10 mouse cellular contexts compared by ENCODE assay signal in genomic region chr1:80727403-80727802, GRCm38 (mm10).
"Had no signal": no experiment of that assay in that cellular context is flagged by ENCODE, and none has a peak within 500 bp of the region (broad histone marks: within the 10 kb centered on the region; RNA-seq: fewer than 3 reads in every experiment).

No protein-coding gene starts in this region.

- H3K4me2 ChIP-seq: liver, embryonic 11.5 days; midbrain, embryonic 13.5 days had no signal

- H3K9me3 ChIP-seq: limb, embryonic 10.5 days; midbrain, embryonic 13.5 days had no signal

- H3K4me3 ChIP-seq: left cerebral cortex, adult 2 months; limb, embryonic 10.5 days; midbrain, embryonic 13.5 days had no signal

- DNase-seq: kidney, adult 8-10 months; kidney, postnatal 10 days; kidney, postnatal 4 days; lung, postnatal 36 days; right cerebral cortex, postnatal 25 days; thymus, adult 18-20 months had no signal

- ATAC-seq: midbrain, embryonic 13.5 days had no signal

- H3K9ac ChIP-seq: midbrain, embryonic 13.5 days had no signal

- H3K27me3 ChIP-seq: midbrain, embryonic 13.5 days had no signal

- H3K36me3 ChIP-seq: limb, embryonic 10.5 days; midbrain, embryonic 13.5 days had no signal

- H3K4me1 ChIP-seq: limb, embryonic 10.5 days; midbrain, embryonic 13.5 days had no signal

- H3K27ac ChIP-seq: left cerebral cortex, adult 2 months; limb, embryonic 10.5 days; midbrain, embryonic 13.5 days had no signal
